Mouse (Mus musculus) neural tube, embryonic 12.5 days (tissue): ENCODE measurements around the gene Phactr3. TPM values are rescaled to one million over a fixed set of nuclear protein-coding genes. Genes with fewer than 3 reads are reported as not detected.
A peak's percentile ranks its signal among the peaks of the same experiment; 100 is the strongest.

Experiments
- ATAC-seq: fragments of 200-750 bp; cut with Nextera tagmentation; 2 replicates; pipeline ENCODE4 v1.8.0; 2017; ENCODE audit warnings: low read depth, mild to moderate bottlenecking, moderate TSS enrichment, moderate library complexity; ENCODE audit not compliant: low FRiP score
- H3K27ac ChIP-seq: fragments of 300-500 bp; sonication (generic); 2 replicates; pipeline ENCODE4 v1.5.1; 2016
- H3K27me3 ChIP-seq: fragments of 300-500 bp; sonication (generic); replicated peaks from 2 replicates; pipeline ENCODE4 v1.6.1; 2016; ENCODE audit warnings: mild to moderate bottlenecking
- H3K36me3 ChIP-seq: fragments of 300-500 bp; sonication (generic); 2 replicates; pipeline ENCODE4 v1.6.1; 2016; ENCODE audit warnings: mild to moderate bottlenecking
- H3K4me1 ChIP-seq: fragments of 300-500 bp; sonication (generic); 2 replicates; pipeline ENCODE4 v1.6.1; 2016
- H3K4me2 ChIP-seq: fragments of 300-500 bp; sonication (generic); replicated peaks from 2 replicates; pipeline ENCODE4 v1.6.1; 2016; ENCODE audit warnings: mild to moderate bottlenecking
- H3K4me3 ChIP-seq: fragments of 300-500 bp; sonication (generic); 2 replicates; pipeline ENCODE4 v1.5.1; 2016
- H3K9ac ChIP-seq: fragments of 300-500 bp; sonication (generic); 2 replicates; pipeline ENCODE4 v1.6.1; 2016; ENCODE audit warnings: mild to moderate bottlenecking
- H3K9me3 ChIP-seq: fragments of 300-500 bp; sonication (generic); 2 replicates; pipeline ENCODE4 v1.6.1; 2016; ENCODE audit warnings: mild to moderate bottlenecking
- WGBS: fragments of 180-500 bp; shearing (Covaris S2); methylation state at CpG from one replicate; pipeline ENCODE4 v1.1.7; 2016; 5-methylcytosine and 5-hydroxymethylcytosine counted together
- polyA plus RNA-seq: library from polyadenylated mRNA; unstranded; fragments of >200 nt; fragmentation: Nextera tagmentation; extraction: Ambion mirVana; gene quantifications from 2 replicates; pipeline ENCODE4 v1.2.1, GENCODE M21; 2016

Gene Phactr3
- polyA plus RNA-seq, 1 experiment from 2014 or later = 21.7 TPM

- H3K4me1 ChIP-seq = no peaks in the 10 kb centered on the region
- ATAC-seq = no peak
- 79% methylated on average over 4 of the region's 4 CpGs for WGBS
- H3K27me3 ChIP-seq = no peaks in the 10 kb centered on the region
- no peak overlapping the region for H3K4me2 ChIP-seq
- H3K9ac ChIP-seq = no peak overlapping the region
- H3K27ac ChIP-seq = no peak overlapping the region
- no peaks in the 10 kb centered on the region for H3K9me3 ChIP-seq
- no peaks in the 10 kb centered on the region for H3K36me3 ChIP-seq
- H3K4me3 ChIP-seq = no peak overlapping the region
Measured at GRCm38 (mm10) chr2:178274126-178274525, 155.4 kb downstream of the Phactr3 start.

DNA sequence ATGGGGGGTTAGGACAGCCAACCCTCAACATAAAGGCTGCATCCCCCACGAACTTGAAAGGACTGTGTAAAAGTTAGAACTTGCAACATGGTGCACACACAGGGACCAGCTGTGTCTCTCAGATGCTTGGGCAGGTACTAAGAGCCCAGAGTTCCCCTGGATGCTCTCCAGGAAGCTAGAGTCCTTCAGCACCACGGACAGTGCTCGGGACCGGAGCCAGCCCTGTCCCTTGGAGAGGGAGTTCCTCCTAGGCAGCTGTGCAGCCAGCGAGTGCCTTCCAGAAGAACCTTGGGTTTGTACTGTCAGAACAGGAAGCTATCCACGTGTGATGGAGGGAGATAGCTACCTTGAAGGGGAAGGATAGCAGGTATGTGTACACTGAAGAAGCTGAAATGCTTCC lies 158.4 kb downstream of the Phactr3 start:
- H3K36me3 ChIP-seq = no peaks in the 10 kb centered on the region
- ATAC-seq = no peak
- no peak overlapping the region for H3K27ac ChIP-seq
- no peak overlapping the region for H3K4me2 ChIP-seq
- 13% methylated on average over 6 of the region's 6 CpGs for WGBS
- H3K27me3 ChIP-seq = no peaks in the 10 kb centered on the region
- no peak overlapping the region for H3K4me3 ChIP-seq
- H3K4me1 ChIP-seq = no peaks in the 10 kb centered on the region
- H3K9ac ChIP-seq = no peak overlapping the region
- H3K9me3 ChIP-seq = no peaks in the 10 kb centered on the region

DNA sequence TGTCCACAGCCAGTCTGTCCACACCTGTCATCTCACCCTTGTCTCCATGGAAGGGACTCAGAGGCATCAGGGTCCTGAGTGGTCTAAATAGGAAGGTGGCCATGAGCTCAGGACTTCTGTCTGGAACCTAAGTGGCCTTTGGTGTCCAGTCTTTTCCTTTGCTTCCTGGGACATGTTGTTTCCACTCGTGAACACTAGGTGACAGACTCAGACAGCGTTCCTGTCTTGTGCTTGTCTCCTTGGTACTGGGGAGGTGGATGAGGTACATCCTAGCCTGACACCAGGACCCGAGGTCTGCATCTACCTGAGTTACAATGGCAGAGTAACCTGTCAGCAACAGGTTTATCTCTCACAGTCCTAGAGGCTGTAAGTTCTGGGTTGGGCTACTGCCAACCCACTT lies 162.4 kb downstream of the Phactr3 start:
- H3K9ac ChIP-seq = no peak overlapping the region
- H3K27ac ChIP-seq = no peak overlapping the region
- no peak for ATAC-seq
- no peak overlapping the region for H3K4me3 ChIP-seq
- H3K4me1 ChIP-seq = no peaks in the 10 kb centered on the region
- H3K9me3 ChIP-seq = no peaks in the 10 kb centered on the region
- 60% methylated on average over 3 of the region's 3 CpGs for WGBS
- H3K27me3 ChIP-seq = no peaks in the 10 kb centered on the region
- no peak overlapping the region for H3K4me2 ChIP-seq
- H3K36me3 ChIP-seq = 0 out of 2 replicates have a peak, but pooled peaks cover 4% of the 10 kb centered on the region

- Histone ChIP-seq H3K4me2 (no peak overlapping the region), H3K9me3 (no peaks in the 10 kb centered on the region), H3K4me1 (no peaks in the 10 kb centered on the region), H3K4me3 (no peak overlapping the region), H3K9ac (no peak overlapping the region), H3K27ac (no peak overlapping the region), H3K27me3 (no peaks in the 10 kb centered on the region), H3K36me3 (0 out of 2 replicates have a peak, but pooled peaks cover 4% of the 10 kb centered on the region)
- ATAC-seq = no peak
- WGBS = 83% methylated on average over 5 of the region's 5 CpGs
Measured at GRCm38 (mm10) chr2:178287285-178287684, 168.5 kb downstream of the Phactr3 start.

DNA sequence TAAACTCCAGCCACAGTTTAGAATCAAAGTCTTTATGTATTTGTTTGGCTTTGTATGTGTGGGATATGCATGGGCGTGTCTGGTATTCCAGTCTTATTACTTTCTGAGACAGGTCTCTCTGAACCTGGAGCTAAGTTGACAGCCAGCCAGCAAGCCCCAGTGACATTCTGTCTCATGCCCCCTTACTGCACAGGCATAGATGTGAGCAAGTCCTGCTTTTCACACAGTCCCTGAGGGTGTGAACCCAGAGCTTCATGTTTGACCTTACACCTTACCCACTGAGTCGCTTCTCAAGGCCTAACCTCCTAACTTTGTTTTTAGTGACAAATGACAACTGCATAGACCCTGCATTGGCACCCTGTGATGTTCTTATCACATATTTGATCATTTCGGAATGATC lies 169.9 kb downstream of the Phactr3 start:
- no peak for ATAC-seq
- Histone ChIP-seq H3K4me1 (no peaks in the 10 kb centered on the region), H3K27me3 (no peaks in the 10 kb centered on the region), H3K27ac (no peak overlapping the region), H3K9ac (no peak overlapping the region), H3K9me3 (no peaks in the 10 kb centered on the region), H3K4me2 (no peak overlapping the region), H3K36me3 (no peaks in the 10 kb centered on the region), H3K4me3 (no peak overlapping the region)
- WGBS = 83% methylated on average over 3 of the region's 3 CpGs

DNA sequence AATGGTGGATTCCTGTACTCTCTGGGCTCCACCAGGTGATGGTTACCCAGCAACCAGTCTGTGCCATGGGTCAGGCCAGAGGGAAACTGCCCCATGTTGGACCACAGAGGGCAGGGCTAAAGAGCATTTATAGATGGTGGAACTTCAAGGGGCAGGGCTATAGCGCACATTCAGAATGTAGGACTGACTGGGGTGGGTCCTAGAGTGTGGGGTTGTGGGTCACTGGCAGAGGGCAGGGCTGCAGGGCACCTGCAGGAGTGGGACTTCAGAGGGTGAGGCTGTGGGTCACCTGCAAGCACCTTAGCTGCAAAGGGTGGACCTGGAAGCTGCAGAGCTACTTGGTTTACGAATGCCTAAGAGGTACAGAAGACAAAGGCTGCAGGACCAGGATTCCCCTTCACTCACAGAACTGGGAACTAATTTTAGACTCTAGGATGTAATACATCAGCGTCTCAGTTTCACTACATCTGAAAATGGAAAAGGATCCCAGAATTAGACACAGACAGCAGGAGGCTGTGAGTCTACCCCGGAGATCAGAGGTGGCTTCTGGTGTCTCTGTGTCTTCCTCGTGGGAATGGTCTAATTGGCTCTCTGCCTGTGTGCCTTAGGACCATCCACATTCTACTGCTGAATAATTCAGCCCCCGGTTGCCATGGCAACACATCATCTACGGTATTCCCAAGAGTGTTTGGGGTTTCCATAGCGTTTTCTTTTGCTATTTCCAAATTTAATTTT lies 184.8 kb downstream of the Phactr3 start:
- H3K9ac ChIP-seq = no peak overlapping the region
- ATAC-seq = peak; percentile 79
- H3K4me1 ChIP-seq = peaks cover 30% of the 10 kb centered on the region
- H3K4me2 ChIP-seq = peak overlapping the region; percentile 20; the same call in 1 of the 2 replicates
- H3K36me3 ChIP-seq = peaks cover 3% of the 10 kb centered on the region; the same call in 1 of the 2 replicates
- no peaks in the 10 kb centered on the region for H3K27me3 ChIP-seq
- no peak overlapping the region for H3K4me3 ChIP-seq
- H3K9me3 ChIP-seq = no peaks in the 10 kb centered on the region
- WGBS = 48% methylated on average over 8 of the region's 8 CpGs
- no peak overlapping the region for H3K27ac ChIP-seq

- no peaks in the 10 kb centered on the region for H3K9me3 ChIP-seq
- no peak overlapping the region for H3K9ac ChIP-seq
- peak; percentile 54 for ATAC-seq
- H3K4me3 ChIP-seq = no peak overlapping the region
- no peaks in the 10 kb centered on the region for H3K27me3 ChIP-seq
- peaks cover 30% of the 10 kb centered on the region for H3K4me1 ChIP-seq
- WGBS = 46% methylated on average over 1 of the region's 1 CpGs
- no peak overlapping the region for H3K27ac ChIP-seq
- peaks cover 3% of the 10 kb centered on the region; the same call in 1 of the 2 replicates for H3K36me3 ChIP-seq
- H3K4me2 ChIP-seq = no peak overlapping the region
Measured at GRCm38 (mm10) chr2:178304188-178304529, 185.4 kb downstream of the Phactr3 start.

DNA sequence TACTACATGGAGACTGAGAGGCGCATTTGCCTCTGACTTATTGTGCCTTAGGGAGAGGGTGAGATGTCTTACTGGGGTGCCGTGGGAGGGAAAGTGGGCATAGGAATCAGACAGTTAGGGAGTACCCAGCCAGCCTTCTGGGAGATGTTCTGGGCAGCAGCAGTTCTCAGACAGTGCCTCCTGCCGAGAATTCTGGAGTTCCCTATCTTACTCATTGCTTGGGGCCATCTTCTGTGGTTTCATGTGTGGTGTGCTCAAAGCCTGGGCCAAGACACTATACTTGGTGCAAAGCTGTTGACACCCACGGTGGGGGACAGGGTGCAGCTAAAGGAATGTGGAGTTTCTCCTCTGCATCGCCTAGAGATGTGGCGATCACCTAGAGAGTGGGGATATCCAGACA lies 185.9 kb downstream of the Phactr3 start:
- Histone ChIP-seq H3K9me3 (no peaks in the 10 kb centered on the region), H3K27me3 (no peaks in the 10 kb centered on the region), H3K4me2 (no peak overlapping the region), H3K4me3 (no peak overlapping the region), H3K27ac (no peak overlapping the region), H3K9ac (no peak overlapping the region), H3K36me3 (peaks cover 3% of the 10 kb centered on the region; the same call in 1 of the 2 replicates), H3K4me1 (peaks cover 30% of the 10 kb centered on the region)
- WGBS = 84% methylated on average over 6 of the region's 6 CpGs
- ATAC-seq = no peak

DNA sequence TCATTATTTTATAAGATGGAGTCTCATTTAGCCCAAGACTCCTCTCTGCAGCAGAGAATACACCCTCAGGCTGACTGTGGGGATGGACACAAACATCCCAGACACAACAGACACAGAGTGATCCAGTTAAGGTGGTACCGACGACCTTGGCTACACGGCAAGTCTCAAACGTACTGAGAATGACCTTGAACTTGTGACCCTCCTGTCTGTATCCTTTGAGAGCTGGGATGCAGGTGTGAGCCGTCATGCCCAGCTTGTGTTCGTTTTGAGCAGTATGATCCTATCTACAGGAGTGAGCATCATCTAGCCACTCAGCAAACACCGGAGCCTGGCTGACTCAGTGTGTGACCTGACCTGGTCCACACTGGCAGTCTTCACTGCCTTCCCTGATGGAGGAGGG lies 194.8 kb downstream of the Phactr3 start:
- no peak for ATAC-seq
- 84% methylated on average over 7 of the region's 7 CpGs for WGBS
- no peak overlapping the region for H3K27ac ChIP-seq

GRCm38 (mm10) chr2:178316281-178316680 lies 197.5 kb downstream of the Phactr3 start:
- no peak overlapping the region for H3K4me2 ChIP-seq
- no peak overlapping the region for H3K4me3 ChIP-seq
- no peaks in the 10 kb centered on the region for H3K4me1 ChIP-seq
- H3K9me3 ChIP-seq = no peaks in the 10 kb centered on the region
- ATAC-seq = no peak
- WGBS = 92% methylated on average over 1 of the region's 1 CpGs
- no peak overlapping the region for H3K27ac ChIP-seq
- no peaks in the 10 kb centered on the region for H3K36me3 ChIP-seq
- H3K9ac ChIP-seq = no peak overlapping the region
- no peaks in the 10 kb centered on the region for H3K27me3 ChIP-seq

More for the DNA sequence above, 194.8 kb downstream of the Phactr3 start:
- Histone ChIP-seq H3K36me3 (no peaks in the 10 kb centered on the region), H3K9me3 (no peaks in the 10 kb centered on the region), H3K27me3 (no peaks in the 10 kb centered on the region), H3K4me1 (peaks cover 3% of the 10 kb centered on the region; the same call in 1 of the 2 replicates), H3K4me3 (no peak overlapping the region), H3K4me2 (no peak overlapping the region), H3K9ac (no peak overlapping the region)

GRCm38 (mm10) chr2:178319766-178320165 lies 201.0 kb downstream of the Phactr3 start:
- Histone ChIP-seq H3K9ac (no peak overlapping the region), H3K4me3 (no peak overlapping the region), H3K4me1 (no peaks in the 10 kb centered on the region), H3K36me3 (no peaks in the 10 kb centered on the region), H3K27me3 (no peaks in the 10 kb centered on the region), H3K9me3 (no peaks in the 10 kb centered on the region), H3K27ac (no peak overlapping the region), H3K4me2 (no peak overlapping the region)
- no peak for ATAC-seq
- WGBS = 85% methylated on average over 7 of the region's 7 CpGs

DNA sequence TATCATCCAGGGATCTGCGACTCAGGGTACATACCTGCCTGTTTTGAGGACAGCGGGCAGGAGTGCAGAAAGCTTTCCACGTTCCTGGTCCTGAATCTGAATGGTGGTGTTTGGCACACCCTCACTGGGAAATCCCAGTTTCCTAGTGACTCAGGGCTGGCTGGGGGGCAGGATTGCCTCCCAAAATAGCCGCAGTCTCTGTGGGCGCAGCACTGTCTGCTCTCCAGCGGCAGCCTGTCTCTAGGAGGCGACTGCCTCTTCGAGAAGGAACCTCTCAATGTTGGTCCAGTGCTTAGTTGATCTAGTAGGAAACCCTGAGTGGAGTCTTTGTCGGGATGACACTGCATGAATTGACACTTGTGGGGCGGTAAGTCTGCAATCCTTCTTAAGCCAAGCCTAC lies 202.5 kb downstream of the Phactr3 start:
- Histone ChIP-seq H3K9ac (no peak overlapping the region), H3K4me2 (no peak overlapping the region), H3K36me3 (no peaks in the 10 kb centered on the region), H3K27me3 (no peaks in the 10 kb centered on the region), H3K4me1 (no peaks in the 10 kb centered on the region), H3K9me3 (no peaks in the 10 kb centered on the region), H3K4me3 (no peak overlapping the region), H3K27ac (no peak overlapping the region)
- ATAC-seq = no peak
- WGBS = 88% methylated on average over 10 of the region's 10 CpGs

- no peaks in the 10 kb centered on the region for H3K27me3 ChIP-seq
- peaks cover 13% of the 10 kb centered on the region for H3K4me1 ChIP-seq
- no peak overlapping the region for H3K9ac ChIP-seq
- WGBS = 92% methylated on average over 3 of the region's 3 CpGs
- H3K27ac ChIP-seq = no peak overlapping the region
- no peak overlapping the region for H3K4me2 ChIP-seq
- H3K36me3 ChIP-seq = no peaks in the 10 kb centered on the region
- no peak for ATAC-seq
- H3K4me3 ChIP-seq = no peak overlapping the region
- H3K9me3 ChIP-seq = no peaks in the 10 kb centered on the region
Measured at GRCm38 (mm10) chr2:178324410-178324809, 205.6 kb downstream of the Phactr3 start.
